Mouse (Mus musculus) gastrocnemius, adult 2 months (tissue): ENCODE results near the gene Lancl3. TPM values are rescaled to one million over a fixed set of nuclear protein-coding genes. Genes with fewer than 3 reads are reported as not detected.

ENCODE experiments used
- DNase-seq: peaks from one replicate; pipeline ENCODE4 v3.0.0; 2022
- H3K27ac ChIP-seq: fragments of 200-600 bp; 2 replicates; pipeline ENCODE4 v1.8.1; 2022; ENCODE audit warnings: mild to moderate bottlenecking
- H3K4me3 ChIP-seq: fragments of 200-600 bp; 2 replicates; pipeline ENCODE4 v1.8.1; 2022; ENCODE audit warnings: mild to moderate bottlenecking, moderate library complexity
- CTCF ChIP-seq: fragments of 200-600 bp; IDR thresholded peaks from 2 replicates; pipeline ENCODE4 v1.8.1; 2022; ENCODE audit warnings: antibody characterized with exemption, mild to moderate bottlenecking, moderate library complexity
- intact Hi-C: fragments of 180-260 bp; cut with DNase I; formaldehyde crosslinking; loops from one replicate; pipeline ENCODE4 v1.15.1; 2025
- total RNA-seq, 2 experiments: library from RNA; stranded (reverse); gene quantifications; 2 replicates each; pipeline ENCODE4 v1.2.3; 2021

Lancl3 gene
- total RNA-seq, 2 experiments from 2014 or later = 0.13 to 0.73 TPM

GRCm38 (mm10) chrX:9240737-9241591 lies 41.3 kb downstream of the Lancl3 start:
- TF ChIP-seq CTCF = no peak
- Histone ChIP-seq H3K4me3 (no peak overlapping the region), H3K27ac (no peak overlapping the region)
- intact Hi-C loops = no loop called here
- DNase-seq = no peak

DNA sequence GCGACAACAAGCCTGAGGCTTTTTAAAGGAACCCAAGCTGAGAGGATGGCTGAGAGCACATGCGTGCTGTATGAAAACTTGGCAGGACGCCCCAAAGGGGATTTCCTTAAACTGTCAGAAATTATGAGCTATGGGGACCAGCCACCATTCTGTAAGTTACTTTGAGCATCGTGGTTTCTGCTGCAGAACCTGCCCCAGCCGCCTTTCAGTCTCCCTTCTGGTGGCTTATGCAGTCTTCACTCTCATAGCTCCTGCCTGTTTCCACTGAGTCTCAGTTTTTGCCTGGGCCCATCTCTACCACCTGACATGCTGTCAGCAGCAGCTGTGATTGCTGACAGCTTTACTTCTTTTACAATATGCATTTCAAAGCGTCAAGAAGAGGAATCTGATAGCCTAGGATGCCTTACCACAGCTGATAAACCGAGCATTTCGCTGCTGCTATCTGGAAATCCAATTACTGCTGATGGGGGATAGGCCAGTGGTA lies 43.7 kb downstream of the Lancl3 start:
- no peak overlapping the region for H3K27ac ChIP-seq
- intact Hi-C loops = no loop called here
- no peak overlapping the region for H3K4me3 ChIP-seq
- TF ChIP-seq CTCF = no peak
- DNase-seq = no peak

DNA sequence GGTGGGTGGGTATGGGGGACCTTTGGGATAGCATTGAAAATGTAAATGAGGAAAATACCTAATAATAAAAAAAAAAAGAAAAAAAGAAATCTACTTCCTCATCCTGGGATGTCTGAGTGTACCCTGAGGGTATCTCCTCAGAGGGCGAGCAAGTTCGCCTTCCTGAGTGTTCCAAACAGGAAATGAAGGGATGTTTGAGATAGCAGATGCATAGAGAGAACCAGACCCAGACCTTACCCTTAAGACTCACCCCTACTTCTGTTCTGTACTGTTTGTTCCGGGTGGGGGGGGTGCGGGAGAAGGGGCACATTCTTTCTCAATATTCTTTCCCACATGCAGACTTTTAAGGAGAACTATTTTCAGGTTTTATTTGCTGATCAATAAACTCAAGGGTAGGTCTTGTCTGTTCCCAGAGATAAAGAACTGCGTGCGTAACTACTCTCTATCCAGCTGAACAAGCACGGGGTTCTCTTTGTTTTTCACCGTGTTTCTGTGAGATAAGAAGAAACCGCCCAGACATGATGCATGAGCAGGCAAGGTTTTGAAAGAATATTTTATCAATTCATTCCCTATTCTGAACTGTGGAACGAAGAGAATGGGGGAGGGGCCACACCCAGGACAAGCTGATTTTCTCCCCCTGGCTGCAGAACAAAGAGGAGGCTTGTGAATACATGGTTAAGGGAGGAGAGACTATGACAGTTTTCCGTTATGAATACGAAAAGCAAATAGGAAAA lies 45.1 kb downstream of the Lancl3 start:
- no peak for DNase-seq
- intact Hi-C loops = no loop called here
- no peak for TF ChIP-seq CTCF

DNA sequence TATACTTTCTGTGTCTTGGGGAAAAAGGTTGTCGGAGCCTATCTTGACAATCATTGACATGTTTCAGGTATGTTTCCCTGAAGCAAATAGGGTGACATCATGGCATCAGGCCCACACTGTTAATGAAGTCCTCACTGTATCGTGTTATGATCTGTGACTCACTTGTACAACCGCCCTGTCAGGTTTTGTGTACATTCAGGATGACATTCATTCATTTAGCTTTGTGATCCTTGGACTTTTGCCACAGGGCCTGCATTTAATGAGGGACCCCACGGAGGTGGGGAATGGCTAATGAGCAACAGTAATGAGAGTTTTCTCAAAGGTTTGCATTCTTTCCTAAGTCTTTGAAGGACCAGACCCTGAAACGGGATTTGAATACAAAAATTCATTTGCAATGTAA lies 49.2 kb downstream of the Lancl3 start:
- Histone ChIP-seq H3K4me3 (no peak overlapping the region), H3K27ac (no peak overlapping the region)
- no peak for DNase-seq
- TF ChIP-seq CTCF = no peak
- intact Hi-C loops = no loop called here

More for the DNA sequence above, 45.1 kb downstream of the Lancl3 start:
- Histone ChIP-seq H3K27ac (no peak overlapping the region), H3K4me3 (no peak overlapping the region)

GRCm38 (mm10) chrX:9253990-9254389 lies 54.3 kb downstream of the Lancl3 start:
- Histone ChIP-seq H3K27ac (no peak overlapping the region), H3K4me3 (no peak overlapping the region)
- TF ChIP-seq CTCF = no peak
- intact Hi-C loops = no loop called here
- no peak for DNase-seq

GRCm38 (mm10) chrX:9254901-9255300 lies 55.2 kb downstream of the Lancl3 start:
- TF ChIP-seq CTCF = no peak
- DNase-seq = no peak
- intact Hi-C loops = no loop called here
- Histone ChIP-seq H3K27ac (no peak overlapping the region), H3K4me3 (no peak overlapping the region)

GRCm38 (mm10) chrX:9256766-9257165 lies 57.1 kb downstream of the Lancl3 start, which contains the start of gene Gm14862:
Gene Gm14862, minus strand, starts transcription at chrX:9256899.
- H3K4me3 ChIP-seq = no peak within 1 kb of the TSS
- no peak for DNase-seq
- TF ChIP-seq CTCF = no peak
- intact Hi-C loops = no loop called here
- no peak within 1 kb of the TSS for H3K27ac ChIP-seq

DNA sequence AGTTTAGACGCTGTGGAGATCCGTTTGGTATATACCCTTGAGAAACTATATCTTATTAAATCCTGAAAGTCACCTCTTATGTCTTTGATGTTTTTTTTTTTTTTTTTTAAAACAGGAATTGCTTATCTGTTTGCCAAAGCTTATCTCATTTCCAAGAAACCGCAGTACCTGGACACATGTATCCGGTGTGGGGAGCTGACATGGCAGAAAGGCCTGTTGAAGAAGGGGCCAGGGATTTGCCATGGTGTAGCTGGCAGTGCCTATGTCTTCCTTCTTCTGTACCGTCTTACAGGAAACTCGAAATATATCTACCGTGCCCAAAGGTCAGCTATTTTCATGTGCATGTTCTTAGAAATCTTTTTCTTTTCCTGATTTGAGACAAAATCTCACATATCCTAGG lies 58.1 kb downstream of the Lancl3 start:
- H3K27ac ChIP-seq = no peak overlapping the region
- intact Hi-C loops = no loop called here
- no peak for DNase-seq
- TF ChIP-seq CTCF = no peak
- H3K4me3 ChIP-seq = no peak overlapping the region

DNA sequence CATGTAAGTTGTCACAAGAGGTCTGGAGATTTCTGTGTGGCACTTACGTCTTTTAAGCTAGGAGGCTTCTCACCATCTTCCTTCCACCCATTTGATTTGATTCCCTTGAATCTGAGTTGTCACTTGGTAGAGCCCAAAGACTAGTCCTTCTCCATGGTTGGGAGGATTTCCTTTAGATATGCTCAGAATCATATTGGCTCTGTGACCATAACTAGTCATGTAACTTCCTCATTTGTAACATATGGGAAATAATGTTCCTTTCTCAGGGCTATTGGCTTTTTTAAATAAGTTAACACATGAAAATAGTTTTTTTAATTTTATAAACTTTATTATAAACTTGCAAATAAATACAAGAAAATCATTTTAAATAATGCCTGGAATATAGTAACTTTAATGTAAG lies 59.6 kb downstream of the Lancl3 start:
- intact Hi-C loops = no loop called here
- TF ChIP-seq CTCF = no peak
- H3K27ac ChIP-seq = no peak overlapping the region
- no peak for DNase-seq
- H3K4me3 ChIP-seq = no peak overlapping the region

DNA sequence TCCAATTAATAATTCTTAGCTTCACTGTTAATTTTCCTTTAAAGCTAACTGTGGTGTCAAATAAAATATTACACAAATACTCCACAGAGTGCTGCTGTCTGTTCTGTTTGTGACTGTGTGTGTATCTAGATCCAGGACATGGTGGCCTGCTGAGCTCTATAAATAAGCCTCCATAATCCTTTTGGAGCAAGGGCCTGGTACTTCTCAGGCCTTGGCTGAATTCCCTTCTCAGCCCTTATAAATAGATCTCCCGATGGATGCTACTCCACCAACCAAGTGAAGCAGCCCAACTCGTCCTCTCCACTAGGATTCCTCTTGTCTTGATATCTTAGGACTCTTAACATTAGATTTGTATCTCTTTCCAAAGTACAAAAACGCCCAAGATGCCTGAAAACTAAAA lies 71.4 kb downstream of the Lancl3 start:
- H3K4me3 ChIP-seq = no peak overlapping the region
- TF ChIP-seq CTCF = no peak
- peak overlapping the region; percentile 84 for H3K27ac ChIP-seq
- intact Hi-C loops = no loop called here
- peak; percentile 25 for DNase-seq

DNA sequence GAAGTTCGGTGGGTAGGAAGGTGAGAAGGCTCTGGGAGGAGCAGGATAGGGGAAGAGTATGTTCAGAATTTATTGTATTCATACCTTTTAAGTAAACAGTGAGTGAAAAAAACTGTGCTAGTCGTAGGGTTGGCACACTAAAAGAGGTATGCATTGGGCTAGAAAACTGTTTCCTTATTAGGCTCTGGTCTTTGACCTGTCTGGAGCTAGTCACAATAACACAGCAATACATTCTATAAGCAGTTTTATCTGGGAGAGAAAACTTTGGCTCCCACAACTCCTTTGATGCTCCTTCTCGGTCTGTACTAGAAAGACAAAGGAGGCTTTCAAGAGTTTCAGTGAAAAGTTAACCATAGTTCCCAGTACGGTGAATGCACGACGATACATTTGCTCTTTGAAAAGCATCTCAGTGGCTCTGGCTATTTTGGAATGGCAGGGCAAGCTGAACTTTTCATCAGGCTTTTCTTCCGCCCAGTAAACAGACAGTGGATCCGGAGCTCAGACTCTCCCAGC lies 72.3 kb downstream of the Lancl3 start:
- DNase-seq = no peak
- intact Hi-C loops = no loop called here
- peak overlapping the region; percentile 84 for H3K27ac ChIP-seq
- TF ChIP-seq CTCF = no peak
- H3K4me3 ChIP-seq = peak overlapping the region; percentile 83

- no peak for TF ChIP-seq CTCF
- intact Hi-C loops = no loop called here
Measured at GRCm38 (mm10) chrX:9272460-9273361, 73.0 kb downstream of the Lancl3 start, which contains the start of gene Xk. Gene Xk, plus strand, starts transcription at chrX:9272756.

More at GRCm38 (mm10) chrX:9272460-9273361, 73.0 kb downstream of the Lancl3 start, which contains the start of gene Xk:
- H3K27ac ChIP-seq = peak within 1 kb of the TSS; percentile 84
- H3K4me3 ChIP-seq = peak within 1 kb of the TSS; percentile 83
- DNase-seq = peak; percentile 71
